21 mouse cellular contexts compared by ENCODE assay signal in genomic region chr11:103093306-103093705, GRCm38 (mm10). TPM values are rescaled to one million over a fixed set of nuclear protein-coding genes. Genes with fewer than 3 reads are reported as not detected.
DNase-seq lines count a peak whose midpoint lies in the region; ATAC-seq and TF ChIP-seq lines count a peak whose summit lies in the region.
"Had no signal": no experiment of that assay in that cellular context is flagged by ENCODE, and none has a peak within 500 bp of the region (broad histone marks: within the 10 kb centered on the region; RNA-seq: fewer than 3 reads in every experiment).

No protein-coding gene starts in this region.

- no peaks in the 10 kb centered on the region for H3K36me3 ChIP-seq in intestine, embryonic 15.5 days
- no peaks in the 10 kb centered on the region for H3K36me3 ChIP-seq in hindbrain, embryonic 13.5 days
- H3K36me3 ChIP-seq: embryonic facial prominence, embryonic 15.5 days; forebrain, embryonic 10.5 days; heart, embryonic 10.5 days; hindbrain, embryonic 12.5 days; limb, embryonic 10.5 days had no signal

- H3K4me3 ChIP-seq in cerebellum, adult 2 months (replicated peaks; ENCODE audit: insufficient read depth, low read depth, low read length): no peak overlapping the region
- no peak overlapping the region for H3K4me3 ChIP-seq in intestine, embryonic 15.5 days (replicated peaks)
- no peak overlapping the region for H3K4me3 ChIP-seq in hindbrain, embryonic 13.5 days
- H3K4me3 ChIP-seq: embryonic facial prominence, embryonic 15.5 days; forebrain, embryonic 10.5 days; heart, embryonic 10.5 days; hindbrain, embryonic 12.5 days; limb, embryonic 10.5 days had no signal

- no peaks in the 10 kb centered on the region; the same call in 1 of the 2 replicates for H3K4me1 ChIP-seq in cerebellum, adult 2 months (ENCODE audit: control insufficient read depth, insufficient read depth, low read length)
- H3K4me1 ChIP-seq in intestine, embryonic 15.5 days (replicated peaks): peaks cover 21% of the 10 kb centered on the region
- H3K4me1 ChIP-seq in hindbrain, embryonic 13.5 days (replicated peaks): no peaks in the 10 kb centered on the region
- H3K4me1 ChIP-seq: hindbrain, embryonic 12.5 days had no signal

- 93% methylated on average over 7 of the region's 7 CpGs for WGBS in cerebellum, adult 2 months
- WGBS in intestine, embryonic 15.5 days: 85% methylated on average over 7 of the region's 7 CpGs
- 97% methylated on average over 7 of the region's 7 CpGs for WGBS in hindbrain, embryonic 13.5 days

- no peak for TF ChIP-seq CTCF in cerebellum, adult 2 months (IDR thresholded peaks at IDR 0.05; ENCODE audit: borderline replicate concordance, insufficient read depth, low read depth, low read length)

- no peak overlapping the region for H3K27ac ChIP-seq in cerebellum, adult 2 months (ENCODE audit: insufficient read depth, low read length)
- no peak overlapping the region for H3K27ac ChIP-seq in intestine, embryonic 15.5 days
- no peak overlapping the region for H3K27ac ChIP-seq in hindbrain, embryonic 13.5 days
- H3K27ac ChIP-seq: embryonic facial prominence, embryonic 15.5 days; forebrain, embryonic 10.5 days; hindbrain, embryonic 12.5 days; limb, embryonic 10.5 days; macrophage had no signal

- H3K4me2 ChIP-seq in intestine, embryonic 15.5 days (replicated peaks): no peak overlapping the region
- H3K4me2 ChIP-seq in hindbrain, embryonic 13.5 days: no peak overlapping the region
- H3K4me2 ChIP-seq: embryonic facial prominence, embryonic 15.5 days; hindbrain, embryonic 12.5 days; midbrain, embryonic 11.5 days had no signal

- no peaks in the 10 kb centered on the region for H3K27me3 ChIP-seq in cerebellum, adult 2 months (ENCODE audit: control insufficient read depth, insufficient read depth, low read length)
- H3K27me3 ChIP-seq in intestine, embryonic 15.5 days (replicated peaks): no peaks in the 10 kb centered on the region
- H3K27me3 ChIP-seq in hindbrain, embryonic 13.5 days: peaks cover 25% of the 10 kb centered on the region
- H3K27me3 ChIP-seq: embryonic facial prominence, embryonic 15.5 days had no signal

- no peaks in the 10 kb centered on the region for H3K9me3 ChIP-seq in intestine, embryonic 15.5 days
- no peaks in the 10 kb centered on the region for H3K9me3 ChIP-seq in hindbrain, embryonic 13.5 days
- H3K9me3 ChIP-seq: embryonic facial prominence, embryonic 15.5 days; forebrain, embryonic 10.5 days; heart, embryonic 10.5 days; hindbrain, embryonic 12.5 days; limb, embryonic 10.5 days had no signal

- peak; percentile 14 for DNase-seq in cerebellum, adult 9-11 months
- no peak for DNase-seq in cerebellum, adult 2 months
- DNase-seq in right cerebral cortex, postnatal 14 days: peak; percentile 6
- no peak for DNase-seq in right cerebral cortex, postnatal 4 days
- DNase-seq: adrenal gland, postnatal 10 days; cerebellum, adult 9-10 months; heart, postnatal 14 days; kidney, adult 18-20 months; liver; thymus, postnatal 25 days had no signal

- TF ChIP-seq POLR2A in cerebellum, adult 2 months (IDR thresholded peaks at IDR 0.05; ENCODE audit: borderline replicate concordance, insufficient read depth, low read length): no peak

- ATAC-seq in megakaryocyte progenitor cell, adult 5-6 weeks (replicated peaks; ENCODE audit: poor library complexity): peak; percentile 27; the same call in 1 of the 2 replicates
- no peak for ATAC-seq in intestine, embryonic 15.5 days
- ATAC-seq in hindbrain, embryonic 13.5 days (ENCODE audit: low FRiP score): no peak
- ATAC-seq: forebrain, embryonic 16.5 days had no signal

- no peak overlapping the region for H3K9ac ChIP-seq in intestine, embryonic 15.5 days
- H3K9ac ChIP-seq in hindbrain, embryonic 13.5 days: no peak overlapping the region
- H3K9ac ChIP-seq: embryonic facial prominence, embryonic 15.5 days; hindbrain, embryonic 12.5 days had no signal

RNA-seq across cellular contexts. Expression of gene Plcd3, which starts 8.2 kb away (rescaled TPM):
- polyA plus RNA-seq in cerebellum, adult 2 months (2012; rRNA removed): 11.8 and 13.1 TPM in 2 replicates
- total RNA-seq in megakaryocyte progenitor cell, adult 5-6 weeks (2015): 0.17 TPM in 1 of 2 replicates, not detected in the other
- total RNA-seq in megakaryocyte progenitor cell, adult 5-6 weeks (2017): not detected in 2 replicates
- 1.8 and 2.0 TPM in 2 replicates for polyA plus RNA-seq in intestine, embryonic 15.5 days (2015; fragmentation: Nextera tagmentation; extraction: Ambion mirVana)
- 1.5 and 1.9 TPM in 2 replicates for polyA plus RNA-seq in hindbrain, embryonic 13.5 days (2015; fragmentation: Nextera tagmentation; extraction: Ambion mirVana)
- polyA plus RNA-seq: macrophage had no signal

RNA-seq across cellular contexts. Expression of gene Acbd4, which starts 8.2 kb away (rescaled TPM):
- 60.4 and 61.5 TPM in 2 replicates for polyA plus RNA-seq in cerebellum, adult 2 months (2012; rRNA removed)
- 1.5 and 2.0 TPM in 2 replicates for total RNA-seq in megakaryocyte progenitor cell, adult 5-6 weeks (2015)
- 5.0 and 7.2 TPM in 2 replicates for total RNA-seq in megakaryocyte progenitor cell, adult 5-6 weeks (2017)
- 17.4 and 22.0 TPM in 2 replicates for polyA plus RNA-seq in intestine, embryonic 15.5 days (2015; fragmentation: Nextera tagmentation; extraction: Ambion mirVana)
- 7.3 and 9.0 TPM in 2 replicates for polyA plus RNA-seq in hindbrain, embryonic 13.5 days (2015; fragmentation: Nextera tagmentation; extraction: Ambion mirVana)

RNA-seq across cellular contexts. Expression of gene Hexim1, which starts 22.7 kb away (rescaled TPM):
- polyA plus RNA-seq in cerebellum, adult 2 months (2012; rRNA removed): 25.5 and 28.8 TPM in 2 replicates
- total RNA-seq in megakaryocyte progenitor cell, adult 5-6 weeks (2015): 10.7 and 13.0 TPM in 2 replicates
- total RNA-seq in megakaryocyte progenitor cell, adult 5-6 weeks (2017): 21.2 and 27.9 TPM in 2 replicates
- polyA plus RNA-seq in intestine, embryonic 15.5 days (2015; fragmentation: Nextera tagmentation; extraction: Ambion mirVana): 4.1 and 4.7 TPM in 2 replicates
- polyA plus RNA-seq in hindbrain, embryonic 13.5 days (2015; fragmentation: Nextera tagmentation; extraction: Ambion mirVana): 3.6 and 4.3 TPM in 2 replicates

RNA-seq across cellular contexts. Expression of gene Hexim2, which starts 38.9 kb away (rescaled TPM):
- polyA plus RNA-seq in cerebellum, adult 2 months (2012; rRNA removed): 20.9 and 23.0 TPM in 2 replicates
- 1.2 and 1.8 TPM in 2 replicates for total RNA-seq in megakaryocyte progenitor cell, adult 5-6 weeks (2015)
- total RNA-seq in megakaryocyte progenitor cell, adult 5-6 weeks (2017): 3.5 and 3.9 TPM in 2 replicates
- polyA plus RNA-seq in intestine, embryonic 15.5 days (2015; fragmentation: Nextera tagmentation; extraction: Ambion mirVana): 7.9 and 8.8 TPM in 2 replicates
- polyA plus RNA-seq in hindbrain, embryonic 13.5 days (2015; fragmentation: Nextera tagmentation; extraction: Ambion mirVana): 21.3 and 22.3 TPM in 2 replicates

Comparison
In these comparisons a context has a peak if more than half of its experiments do, and no peak if none do; other contexts are left out.
1. DNase-seq: peak in cerebellum, adult 9-11 months (single experiment) and right cerebral cortex, postnatal 14 days (single experiment); none in cerebellum, adult 2 months (0 of 2) and right cerebral cortex, postnatal 4 days (single experiment).